Mouse (Mus musculus) neural tube, embryonic 15.5 days (tissue): ENCODE results near the gene Chn2. TPM values are rescaled to one million over a fixed set of nuclear protein-coding genes. Genes with fewer than 3 reads are reported as not detected.

Experiments used
- ATAC-seq: fragments of 200-750 bp; cut with Nextera tagmentation; 2 replicates; pipeline ENCODE4 v1.8.0; 2017; ENCODE audit warnings: mild to moderate bottlenecking, moderate TSS enrichment, moderate library complexity; ENCODE audit not compliant: low FRiP score
- H3K27ac ChIP-seq: fragments of 300-500 bp; sonication (generic); replicated peaks from 2 replicates; pipeline ENCODE4 v1.5.1; 2015; ENCODE audit warnings: mild to moderate bottlenecking, inconsistent platforms
- H3K27me3 ChIP-seq: fragments of 300-500 bp; sonication (generic); replicated peaks from 2 replicates; pipeline ENCODE4 v1.6.1; 2015; ENCODE audit warnings: inconsistent platforms
- H3K36me3 ChIP-seq: fragments of 300-500 bp; sonication (generic); 2 replicates; pipeline ENCODE4 v1.6.1; 2015; ENCODE audit warnings: inconsistent platforms
- H3K4me1 ChIP-seq: fragments of 300-500 bp; sonication (generic); 2 replicates; pipeline ENCODE4 v1.6.1; 2015; ENCODE audit warnings: inconsistent platforms
- H3K4me2 ChIP-seq: fragments of 300-500 bp; sonication (generic); 2 replicates; pipeline ENCODE4 v1.6.1; 2015; ENCODE audit warnings: inconsistent platforms, mild to moderate bottlenecking, moderate library complexity
- H3K4me3 ChIP-seq: fragments of 300-500 bp; sonication (generic); replicated peaks from 2 replicates; pipeline ENCODE4 v1.5.1; 2015; ENCODE audit warnings: mild to moderate bottlenecking, inconsistent platforms
- H3K9ac ChIP-seq: fragments of 300-500 bp; sonication (generic); replicated peaks from 2 replicates; pipeline ENCODE4 v1.6.1; 2015; ENCODE audit warnings: mild to moderate bottlenecking, inconsistent platforms
- H3K9me3 ChIP-seq: fragments of 300-500 bp; sonication (generic); replicated peaks from 2 replicates; pipeline ENCODE4 v1.6.1; 2016; ENCODE audit warnings: inconsistent platforms
- WGBS: fragments of 180-500 bp; shearing (Covaris S2); methylation state at CpG from one replicate; pipeline ENCODE4 v1.1.7; 2015; ENCODE audit warnings: mixed read lengths; 5-methylcytosine and 5-hydroxymethylcytosine counted together
- polyA plus RNA-seq: library from polyadenylated mRNA; unstranded; fragments of >200 nt; fragmentation: Nextera tagmentation; extraction: Ambion mirVana; gene quantifications from 2 replicates; pipeline ENCODE4 v1.2.1, GENCODE M21; 2015

The Chn2 gene
- polyA plus RNA-seq, 1 experiment from 2014 or later = 17.6 TPM

- WGBS = 32% methylated on average over 9 of the region's 9 CpGs
- no peak for ATAC-seq
- no peak overlapping the region for H3K4me2 ChIP-seq
- no peak overlapping the region for H3K9ac ChIP-seq
- H3K9me3 ChIP-seq = no peaks in the 10 kb centered on the region
- H3K27me3 ChIP-seq = peaks cover 21% of the 10 kb centered on the region
- H3K4me3 ChIP-seq = no peak overlapping the region
- no peak overlapping the region for H3K27ac ChIP-seq
- H3K4me1 ChIP-seq = peaks cover 15% of the 10 kb centered on the region
- no peaks in the 10 kb centered on the region for H3K36me3 ChIP-seq
Observed at GRCm38 (mm10) chr6:54333652-54334396, 294.5 kb downstream of the Chn2 start.

- Histone ChIP-seq H3K36me3 (no peaks in the 10 kb centered on the region), H3K27me3 (0 out of 2 replicates have a peak, but pooled peaks cover 4% of the 10 kb centered on the region), H3K4me1 (peaks cover 8% of the 10 kb centered on the region), H3K4me2 (no peak overlapping the region), H3K9me3 (no peaks in the 10 kb centered on the region), H3K4me3 (no peak overlapping the region), H3K27ac (no peak overlapping the region), H3K9ac (no peak overlapping the region)
- no peak for ATAC-seq
- WGBS = 57% methylated on average over 6 of the region's 6 CpGs
Observed at GRCm38 (mm10) chr6:54337321-54337720, 298.0 kb downstream of the Chn2 start.

DNA sequence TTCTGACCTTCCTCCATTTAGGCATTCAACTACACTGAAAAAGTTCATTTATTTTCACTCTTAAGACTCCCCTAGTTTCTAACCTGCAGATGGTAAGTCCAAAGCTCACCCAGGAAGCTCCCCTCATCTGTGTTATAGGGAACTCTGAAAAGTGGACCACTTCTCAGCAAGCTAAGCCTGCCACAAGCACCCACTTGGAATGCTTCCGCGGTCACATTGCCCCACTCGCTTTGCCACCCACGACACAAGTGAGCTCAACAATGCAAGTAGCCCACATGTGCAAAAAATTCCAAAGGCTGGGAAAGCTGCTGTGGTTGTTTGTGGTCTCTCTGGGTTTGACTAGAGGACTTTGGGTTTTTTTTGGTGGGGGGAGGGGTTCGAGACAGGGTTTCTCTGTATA is 301.8 kb downstream of the Chn2 start:
- H3K4me3 ChIP-seq = no peak overlapping the region
- H3K27me3 ChIP-seq = no peaks in the 10 kb centered on the region
- no peaks in the 10 kb centered on the region for H3K9me3 ChIP-seq
- H3K9ac ChIP-seq = no peak overlapping the region
- no peaks in the 10 kb centered on the region for H3K4me1 ChIP-seq
- no peak for ATAC-seq
- H3K36me3 ChIP-seq = no peaks in the 10 kb centered on the region
- no peak overlapping the region for H3K4me2 ChIP-seq
- 94% methylated on average over 5 of the region's 5 CpGs for WGBS
- H3K27ac ChIP-seq = no peak overlapping the region

DNA sequence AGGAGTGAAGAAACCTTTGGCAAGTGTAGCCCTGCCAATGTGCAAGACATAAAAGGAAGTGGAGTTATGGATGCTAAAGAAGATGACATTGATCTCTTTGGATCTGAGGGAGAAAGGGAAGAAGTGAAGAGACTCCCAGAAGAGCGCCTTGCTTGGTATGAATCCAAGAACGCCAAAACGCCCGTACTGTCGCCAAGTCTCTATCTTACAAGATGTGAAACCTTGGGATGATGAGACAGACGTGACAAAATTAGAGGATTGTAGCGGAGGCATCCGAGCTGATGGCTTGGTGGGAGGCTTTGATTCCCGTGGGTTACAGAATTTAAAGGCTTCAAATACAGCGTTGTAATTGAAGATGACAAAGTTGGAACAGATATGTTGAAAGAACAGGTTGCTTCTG is 302.9 kb downstream of the Chn2 start:
- Histone ChIP-seq H3K4me3 (no peak overlapping the region), H3K9ac (no peak overlapping the region), H3K4me2 (no peak overlapping the region), H3K36me3 (no peaks in the 10 kb centered on the region), H3K9me3 (no peaks in the 10 kb centered on the region), H3K4me1 (no peaks in the 10 kb centered on the region), H3K27ac (no peak overlapping the region), H3K27me3 (no peaks in the 10 kb centered on the region)
- ATAC-seq = no peak
- 90% methylated on average over 10 of the region's 10 CpGs for WGBS

Other genes with a start within 250 kb of the Chn2 start
- 14.6 and 16.3 TPM in 2 replicates for gene Tril, start 218.7 kb upstream of the Chn2 start, polyA plus RNA-seq
- gene Cpvl, start 60.9 kb upstream of the Chn2 start, polyA plus RNA-seq = 0.10 TPM in 1 of 2 replicates, not detected in the other